Mouse (Mus musculus): ENCODE measurements around the gene Faf1. TPM values are rescaled to one million over a fixed set of nuclear protein-coding genes. Genes with fewer than 3 reads are reported as not detected.

Faf1 gene
- 18.5 and 19.2 TPM in 2 replicates for polyA plus RNA-seq (2015; fragmentation: Nextera tagmentation; extraction: Ambion mirVana)

GRCm38 (mm10) chr4:109676218-109677215 is at the start of gene Faf1:
Gene Faf1, plus strand, starts transcription at chr4:109676588.
- Histone ChIP-seq H3K36me3 (ENCODE audit: control insufficient read depth, insufficient read depth) (no peaks in the 10 kb centered on the region), H3K9ac (ENCODE audit: low read length) (peak within 1 kb of the TSS; percentile 85), H3K4me1 (ENCODE audit: control insufficient read depth, insufficient read depth, low read length) (0 out of 2 replicates have a peak, but pooled peaks cover 3% of the 10 kb centered on the region), H3K27me3 (ENCODE audit: control insufficient read depth, insufficient read depth, low read length) (no peaks in the 10 kb centered on the region), H3K4me2 (ENCODE audit: low read depth, low read length) (peak within 1 kb of the TSS; percentile 83), H3K9me3 (replicated peaks; ENCODE audit: control insufficient read depth, low read length) (no peaks in the 10 kb centered on the region), H3K27ac (ENCODE audit: low read length) (peak within 1 kb of the TSS; percentile 99), H3K4me3 (ENCODE audit: low read length) (peak within 1 kb of the TSS; percentile 93)
- peak; percentile 98 for ATAC-seq (replicated peaks; ENCODE audit: extremely low read depth, insufficient read depth, low FRiP score)
- WGBS: under 1% methylated on average over 89 of the region's 107 CpGs

- H3K27ac ChIP-seq (ENCODE audit: low read length): no peak overlapping the region
- no peak overlapping the region for H3K9ac ChIP-seq (ENCODE audit: low read length)
- H3K4me1 ChIP-seq (ENCODE audit: control insufficient read depth, insufficient read depth, low read length): no peaks in the 10 kb centered on the region
- no peaks in the 10 kb centered on the region for H3K9me3 ChIP-seq (replicated peaks; ENCODE audit: control insufficient read depth, low read length)
- no peaks in the 10 kb centered on the region for H3K36me3 ChIP-seq (ENCODE audit: control insufficient read depth, insufficient read depth)
- no peak for ATAC-seq (replicated peaks; ENCODE audit: extremely low read depth, insufficient read depth, low FRiP score)
- no peak overlapping the region for H3K4me3 ChIP-seq (ENCODE audit: low read length)
- no peak overlapping the region for H3K4me2 ChIP-seq (ENCODE audit: low read depth, low read length)
- WGBS: 64% methylated on average over 2 of the region's 2 CpGs
- no peaks in the 10 kb centered on the region for H3K27me3 ChIP-seq (ENCODE audit: control insufficient read depth, insufficient read depth, low read length)
These were observed 46.2 kb upstream of the Faf1 start for GRCm38 (mm10) chr4:109630215-109630614.

GRCm38 (mm10) chr4:109631029-109631428 is 45.4 kb upstream of the Faf1 start:
- no peak for ATAC-seq (replicated peaks; ENCODE audit: extremely low read depth, insufficient read depth, low FRiP score)
- Histone ChIP-seq H3K27me3 (ENCODE audit: control insufficient read depth, insufficient read depth, low read length) (no peaks in the 10 kb centered on the region), H3K4me3 (ENCODE audit: low read length) (no peak overlapping the region), H3K4me2 (ENCODE audit: low read depth, low read length) (no peak overlapping the region), H3K4me1 (ENCODE audit: control insufficient read depth, insufficient read depth, low read length) (no peaks in the 10 kb centered on the region), H3K36me3 (ENCODE audit: control insufficient read depth, insufficient read depth) (no peaks in the 10 kb centered on the region), H3K9me3 (replicated peaks; ENCODE audit: control insufficient read depth, low read length) (no peaks in the 10 kb centered on the region), H3K27ac (ENCODE audit: low read length) (no peak overlapping the region), H3K9ac (ENCODE audit: low read length) (no peak overlapping the region)
- 75% methylated on average over 4 of the region's 4 CpGs for WGBS

- no peak for ATAC-seq (replicated peaks; ENCODE audit: extremely low read depth, insufficient read depth, low FRiP score)
These were observed 41.4 kb upstream of the Faf1 start for GRCm38 (mm10) chr4:109634971-109635370.

GRCm38 (mm10) chr4:109639356-109639755 is 37.0 kb upstream of the Faf1 start:
- ATAC-seq (replicated peaks; ENCODE audit: extremely low read depth, insufficient read depth, low FRiP score): no peak
- 79% methylated on average over 9 of the region's 9 CpGs for WGBS
- H3K4me2 ChIP-seq (ENCODE audit: low read depth, low read length): no peak overlapping the region
- H3K9ac ChIP-seq (ENCODE audit: low read length): no peak overlapping the region
- no peak overlapping the region for H3K27ac ChIP-seq (ENCODE audit: low read length)
- H3K9me3 ChIP-seq (replicated peaks; ENCODE audit: control insufficient read depth, low read length): no peaks in the 10 kb centered on the region
- H3K36me3 ChIP-seq (ENCODE audit: control insufficient read depth, insufficient read depth): no peaks in the 10 kb centered on the region
- H3K4me3 ChIP-seq (ENCODE audit: low read length): no peak overlapping the region
- no peaks in the 10 kb centered on the region for H3K4me1 ChIP-seq (ENCODE audit: control insufficient read depth, insufficient read depth, low read length)
- H3K27me3 ChIP-seq (ENCODE audit: control insufficient read depth, insufficient read depth, low read length): no peaks in the 10 kb centered on the region

More at GRCm38 (mm10) chr4:109634971-109635370, 41.4 kb upstream of the Faf1 start:
- Histone ChIP-seq H3K36me3 (ENCODE audit: control insufficient read depth, insufficient read depth) (no peaks in the 10 kb centered on the region), H3K4me3 (ENCODE audit: low read length) (no peak overlapping the region), H3K9me3 (replicated peaks; ENCODE audit: control insufficient read depth, low read length) (no peaks in the 10 kb centered on the region), H3K4me1 (ENCODE audit: control insufficient read depth, insufficient read depth, low read length) (no peaks in the 10 kb centered on the region), H3K9ac (ENCODE audit: low read length) (no peak overlapping the region), H3K4me2 (ENCODE audit: low read depth, low read length) (no peak overlapping the region), H3K27ac (ENCODE audit: low read length) (no peak overlapping the region), H3K27me3 (ENCODE audit: control insufficient read depth, insufficient read depth, low read length) (no peaks in the 10 kb centered on the region)
- WGBS: 84% methylated on average over 2 of the region's 2 CpGs

GRCm38 (mm10) chr4:109640141-109640540 is 36.2 kb upstream of the Faf1 start:
- H3K4me1 ChIP-seq (ENCODE audit: control insufficient read depth, insufficient read depth, low read length): no peaks in the 10 kb centered on the region
- H3K9ac ChIP-seq (ENCODE audit: low read length): no peak overlapping the region
- no peak overlapping the region for H3K27ac ChIP-seq (ENCODE audit: low read length)
- ATAC-seq (replicated peaks; ENCODE audit: extremely low read depth, insufficient read depth, low FRiP score): no peak
- H3K9me3 ChIP-seq (replicated peaks; ENCODE audit: control insufficient read depth, low read length): no peaks in the 10 kb centered on the region
- H3K4me2 ChIP-seq (ENCODE audit: low read depth, low read length): no peak overlapping the region
- no peaks in the 10 kb centered on the region for H3K36me3 ChIP-seq (ENCODE audit: control insufficient read depth, insufficient read depth)
- H3K4me3 ChIP-seq (ENCODE audit: low read length): no peak overlapping the region
- no peaks in the 10 kb centered on the region for H3K27me3 ChIP-seq (ENCODE audit: control insufficient read depth, insufficient read depth, low read length)
- 91% methylated on average over 7 of the region's 7 CpGs for WGBS

- Histone ChIP-seq H3K4me1 (ENCODE audit: control insufficient read depth, insufficient read depth, low read length) (no peaks in the 10 kb centered on the region), H3K27me3 (ENCODE audit: control insufficient read depth, insufficient read depth, low read length) (no peaks in the 10 kb centered on the region), H3K4me2 (ENCODE audit: low read depth, low read length) (no peak overlapping the region), H3K27ac (ENCODE audit: low read length) (no peak overlapping the region), H3K36me3 (ENCODE audit: control insufficient read depth, insufficient read depth) (no peaks in the 10 kb centered on the region), H3K9me3 (replicated peaks; ENCODE audit: control insufficient read depth, low read length) (no peaks in the 10 kb centered on the region), H3K4me3 (ENCODE audit: low read length) (no peak overlapping the region), H3K9ac (ENCODE audit: low read length) (no peak overlapping the region)
- ATAC-seq (replicated peaks; ENCODE audit: extremely low read depth, insufficient read depth, low FRiP score): no peak
- 67% methylated on average over 3 of the region's 3 CpGs for WGBS
These were observed 34.9 kb upstream of the Faf1 start for GRCm38 (mm10) chr4:109641451-109641850.

GRCm38 (mm10) chr4:109647281-109647680 is 29.1 kb upstream of the Faf1 start:
- Histone ChIP-seq H3K36me3 (ENCODE audit: control insufficient read depth, insufficient read depth) (no peaks in the 10 kb centered on the region), H3K4me2 (ENCODE audit: low read depth, low read length) (no peak overlapping the region), H3K9me3 (replicated peaks; ENCODE audit: control insufficient read depth, low read length) (no peaks in the 10 kb centered on the region), H3K27me3 (ENCODE audit: control insufficient read depth, insufficient read depth, low read length) (no peaks in the 10 kb centered on the region), H3K27ac (ENCODE audit: low read length) (no peak overlapping the region), H3K4me1 (ENCODE audit: control insufficient read depth, insufficient read depth, low read length) (no peaks in the 10 kb centered on the region), H3K4me3 (ENCODE audit: low read length) (no peak overlapping the region), H3K9ac (ENCODE audit: low read length) (no peak overlapping the region)
- no peak for ATAC-seq (replicated peaks; ENCODE audit: extremely low read depth, insufficient read depth, low FRiP score)
- WGBS: 63% methylated on average over 4 of the region's 4 CpGs

- Histone ChIP-seq H3K27me3 (ENCODE audit: control insufficient read depth, insufficient read depth, low read length) (no peaks in the 10 kb centered on the region), H3K4me2 (ENCODE audit: low read depth, low read length) (no peak overlapping the region), H3K27ac (ENCODE audit: low read length) (no peak overlapping the region), H3K36me3 (ENCODE audit: control insufficient read depth, insufficient read depth) (no peaks in the 10 kb centered on the region), H3K4me1 (ENCODE audit: control insufficient read depth, insufficient read depth, low read length) (no peaks in the 10 kb centered on the region), H3K9me3 (replicated peaks; ENCODE audit: control insufficient read depth, low read length) (no peaks in the 10 kb centered on the region), H3K4me3 (ENCODE audit: low read length) (no peak overlapping the region), H3K9ac (ENCODE audit: low read length) (no peak overlapping the region)
- no peak for ATAC-seq (replicated peaks; ENCODE audit: extremely low read depth, insufficient read depth, low FRiP score)
- 67% methylated on average over 5 of the region's 5 CpGs for WGBS
These were observed 27.1 kb upstream of the Faf1 start for GRCm38 (mm10) chr4:109649331-109649730.
